Mouse (Mus musculus): Measurements from ENCODE around the gene Pank3.
A peak's percentile ranks its signal among the peaks of the same experiment; 100 is the strongest.
"Not testable (repeated sequence)": the region's sequence is repeated elsewhere in the genome, so short reads cannot be mapped to it uniquely, and the experiment has no call there.

The Pank3 gene

DNA sequence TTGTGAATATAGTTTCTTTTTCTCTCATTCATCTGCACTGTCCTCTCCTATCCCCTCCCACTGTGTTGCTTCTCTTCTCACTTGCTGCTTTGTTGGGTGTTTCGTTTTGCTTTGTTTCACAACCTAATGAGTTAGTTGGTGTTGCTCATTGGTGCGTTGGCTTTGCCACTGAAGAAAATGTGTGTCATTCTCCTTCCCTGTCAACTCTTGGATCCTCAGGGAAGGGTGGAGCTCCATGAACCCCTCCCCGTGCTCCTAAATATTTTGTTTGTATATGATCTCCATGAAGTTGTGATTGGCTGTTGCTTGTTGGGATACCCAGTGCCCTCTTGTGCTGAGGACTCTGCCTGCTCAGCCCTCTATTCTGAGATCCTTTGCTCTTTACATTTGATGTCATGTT lies 11.1 kb downstream of the Pank3 start:
- no peak for DNase-seq (ENCODE audit: low read depth)

DNA sequence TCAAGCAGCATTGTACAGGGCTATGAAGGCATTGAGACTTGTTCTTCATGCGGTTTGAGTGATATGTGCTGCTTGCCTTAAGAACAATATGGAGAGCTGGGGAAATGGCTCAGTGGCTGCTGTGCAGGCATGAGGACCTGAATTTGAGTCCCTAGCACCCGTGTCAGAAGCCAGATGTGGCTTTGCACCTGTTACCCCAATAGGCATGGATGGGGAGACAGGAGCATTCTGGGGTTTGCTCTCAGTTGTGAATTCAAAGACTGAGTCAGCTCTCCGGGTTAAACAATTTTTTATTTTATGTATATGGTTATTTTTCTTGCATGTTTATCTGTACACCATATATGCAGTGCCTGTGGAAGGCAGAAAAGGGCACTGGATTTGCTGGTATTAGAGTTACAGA lies 13.2 kb downstream of the Pank3 start:
- DNase-seq (ENCODE audit: low read depth), result no peak

DNA sequence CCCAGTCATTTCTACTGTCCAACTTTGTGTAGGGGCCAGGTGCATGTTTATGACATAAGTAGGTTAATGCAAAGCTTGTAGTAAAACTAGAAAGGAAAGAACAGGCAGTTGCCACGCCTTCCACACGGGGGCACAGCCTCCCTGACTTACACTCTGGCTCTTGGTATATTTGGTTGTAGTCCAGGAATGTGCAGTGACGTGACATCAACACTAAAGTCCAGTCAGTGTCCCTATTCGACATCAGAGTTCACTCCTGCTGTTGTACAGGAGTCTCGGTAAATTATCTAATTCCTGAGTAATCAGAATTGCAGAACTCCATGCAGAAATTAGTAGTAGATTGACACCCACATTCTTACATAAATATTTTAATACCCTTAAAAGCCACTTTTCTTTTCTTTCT lies 13.8 kb downstream of the Pank3 start:
- no peak for DNase-seq (ENCODE audit: low read depth)

DNA sequence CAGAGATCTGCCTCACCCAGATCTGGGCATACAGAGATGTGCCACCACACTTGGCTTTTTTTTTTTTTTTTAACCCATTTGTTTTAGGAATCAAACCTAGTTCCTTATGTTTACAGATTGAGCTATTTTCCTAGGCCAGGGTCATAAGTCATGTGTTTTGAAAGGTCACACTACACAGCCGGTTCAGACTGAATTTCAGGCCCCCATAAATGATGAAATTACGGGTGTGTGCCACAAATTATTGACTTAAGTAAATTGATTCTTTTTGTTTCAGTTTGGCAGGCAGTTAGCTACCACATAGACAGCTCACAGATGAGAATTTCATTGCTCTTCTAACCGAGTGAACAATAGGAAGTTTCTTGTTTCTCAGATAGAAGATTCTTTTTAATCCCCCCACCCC lies 14.7 kb downstream of the Pank3 start:
- DNase-seq (ENCODE audit: low read depth), result no peak

DNA sequence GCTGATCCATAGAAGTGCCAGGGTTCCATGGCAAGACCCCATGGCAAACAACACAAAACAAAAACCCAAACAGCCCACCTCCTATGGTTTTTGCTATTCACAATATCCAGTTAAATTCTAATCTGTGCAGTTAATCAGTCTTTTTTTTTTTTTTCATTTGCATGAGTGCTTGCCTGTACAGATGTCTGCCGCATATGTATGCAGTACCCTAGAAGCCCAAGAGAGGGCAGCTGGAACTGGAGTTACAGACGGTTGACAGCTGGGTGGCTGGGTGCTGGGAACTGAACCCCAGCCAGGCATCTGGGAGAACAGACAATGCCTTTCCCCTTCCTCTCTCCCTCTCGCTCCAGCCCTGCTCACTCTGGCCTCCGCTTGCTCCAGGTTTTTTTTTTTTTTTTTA lies 15.3 kb downstream of the Pank3 start:
- no peak for DNase-seq (ENCODE audit: low read depth)

DNA sequence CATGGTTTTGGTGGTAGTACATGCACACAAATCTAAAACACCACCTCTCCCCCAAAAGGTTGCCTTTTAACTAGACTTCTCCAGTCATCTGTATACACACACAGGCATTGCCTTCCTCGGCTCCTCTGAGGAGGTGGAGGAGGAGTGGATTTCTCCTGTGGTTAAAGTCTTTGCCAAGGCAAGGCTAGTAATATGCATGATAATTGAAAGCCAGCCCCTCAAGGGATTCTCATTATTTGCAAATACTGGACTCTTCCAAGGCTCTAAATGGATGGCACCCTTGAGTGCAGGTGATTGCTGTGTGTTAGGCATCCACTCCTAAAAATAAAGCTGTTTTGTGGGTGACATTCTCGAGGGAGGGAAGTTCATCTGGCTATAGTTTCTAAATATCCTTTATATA lies 19.2 kb downstream of the Pank3 start:
- DNase-seq (ENCODE audit: low read depth), result no peak

DNA sequence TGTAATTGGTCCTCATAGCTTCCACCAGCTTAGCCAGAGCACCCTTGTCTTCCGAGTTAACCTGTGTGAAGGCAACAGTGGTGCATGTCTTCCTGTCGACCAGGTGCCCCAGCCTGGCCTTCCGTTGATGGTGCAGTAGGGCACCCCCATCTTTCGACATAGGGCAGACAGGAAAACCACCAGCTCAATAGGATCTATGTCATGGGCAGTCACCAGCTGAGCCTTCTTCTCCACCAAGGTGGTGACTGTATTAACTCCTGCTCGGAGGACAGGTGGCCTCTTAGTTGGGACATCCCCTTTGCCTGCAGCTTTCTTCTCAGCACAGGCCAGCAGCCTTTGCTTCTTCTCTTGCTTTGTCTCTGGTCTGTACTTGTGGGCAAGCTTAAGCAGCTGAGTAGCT lies 23.5 kb downstream of the Pank3 start:
- DNase-seq (ENCODE audit: low read depth), result peak; percentile 18

DNA sequence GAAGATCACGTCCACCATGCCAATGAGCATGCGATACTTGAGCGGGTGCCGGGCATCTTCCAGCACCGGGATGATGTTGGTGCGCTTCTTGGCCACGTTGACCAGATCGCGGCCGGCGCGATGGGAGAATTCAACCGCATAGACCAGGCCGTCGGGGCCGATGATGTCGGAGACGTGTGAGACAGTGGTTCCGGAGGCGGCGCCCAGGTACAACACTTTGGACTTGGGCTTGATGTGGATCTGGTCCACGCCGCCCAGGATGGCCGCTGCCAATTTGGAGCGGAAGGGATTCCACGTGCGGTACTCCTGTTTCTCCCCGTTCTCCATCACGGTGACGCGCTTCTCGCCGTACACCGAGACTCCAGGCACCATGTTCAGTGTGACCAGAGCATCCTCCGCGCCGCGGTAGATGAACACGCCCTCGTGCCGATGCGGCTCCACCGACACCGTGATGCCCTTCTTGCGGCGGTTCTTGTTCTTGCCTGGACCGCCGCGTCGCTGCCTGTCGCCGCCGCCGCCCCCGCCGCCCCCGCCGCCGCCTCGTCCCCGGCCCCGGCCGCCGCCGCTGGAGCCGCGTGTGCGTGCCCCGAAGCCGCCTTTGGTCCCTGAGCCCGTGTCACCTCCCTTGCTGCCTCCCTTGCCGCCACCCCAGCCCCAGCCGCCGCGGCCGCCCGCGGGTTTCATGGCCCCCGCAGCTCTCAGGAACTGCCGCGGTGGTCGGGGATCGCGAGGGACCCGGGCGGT lies 28.6 kb downstream of the Pank3 start:
- no peak for DNase-seq (ENCODE audit: low read depth)

DNA sequence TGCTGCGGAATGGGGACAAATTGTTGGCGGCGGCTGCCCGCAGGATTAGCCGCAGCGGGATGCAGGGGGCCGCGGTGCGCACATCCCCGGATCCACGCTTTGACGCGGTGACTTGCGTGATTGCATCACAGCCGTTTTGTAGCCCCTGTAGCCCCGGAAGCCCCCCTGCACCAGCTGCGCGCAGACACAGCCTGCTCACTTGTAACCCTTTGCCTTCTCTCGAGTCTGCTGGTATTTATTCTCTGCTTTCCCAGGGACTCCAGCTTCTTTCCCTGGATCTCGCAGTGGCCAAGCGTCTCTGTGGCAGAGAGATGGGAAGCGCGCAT lies 29.2 kb downstream of the Pank3 start:
- DNase-seq (ENCODE audit: low read depth), result no peak

DNA sequence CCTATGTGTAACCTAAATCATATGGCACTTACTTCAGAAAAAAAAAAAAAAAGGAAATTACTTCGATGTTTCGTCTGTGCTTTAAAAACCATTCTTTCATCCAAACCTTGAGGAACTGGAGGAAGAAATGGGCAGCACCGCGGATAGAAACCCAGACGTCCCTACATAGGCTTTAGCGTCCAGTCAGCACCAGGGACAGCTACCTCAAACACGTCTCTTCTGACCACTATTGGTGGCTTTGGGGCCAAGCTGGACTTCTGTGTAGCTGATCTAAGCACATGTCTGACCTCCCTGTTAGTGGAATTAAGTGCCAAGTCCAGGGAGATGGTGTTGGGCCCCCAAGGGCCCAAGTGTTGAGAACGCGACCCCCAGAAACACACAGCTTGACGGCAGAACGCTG lies 29.6 kb downstream of the Pank3 start, which contains the start of gene Fbll1:
Gene Fbll1, minus strand, starts transcription at position 11 of the 400 bp plus-strand sequence.
- DNase-seq (ENCODE audit: low read depth), result peak; percentile 40

DNA sequence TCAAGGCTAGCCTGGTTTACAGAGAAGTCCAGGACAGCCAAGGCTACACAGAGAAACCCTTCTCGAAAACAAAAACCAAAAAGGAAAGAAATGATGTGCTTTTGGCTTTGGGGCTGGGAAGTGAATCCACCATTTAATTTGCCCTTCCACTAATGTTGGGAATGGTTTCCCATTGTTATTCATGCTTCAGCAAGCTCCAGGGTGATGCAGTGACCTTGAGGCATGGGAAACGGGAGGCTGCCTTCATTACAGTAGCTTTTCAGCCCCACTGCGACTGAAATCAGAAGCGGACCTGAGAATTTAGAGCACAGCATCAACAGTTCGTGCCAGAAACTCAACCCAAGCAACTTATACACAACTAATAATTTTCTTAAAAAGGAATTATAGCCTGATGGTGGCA lies 32.0 kb downstream of the Pank3 start:
- no peak for DNase-seq (ENCODE audit: low read depth)

DNA sequence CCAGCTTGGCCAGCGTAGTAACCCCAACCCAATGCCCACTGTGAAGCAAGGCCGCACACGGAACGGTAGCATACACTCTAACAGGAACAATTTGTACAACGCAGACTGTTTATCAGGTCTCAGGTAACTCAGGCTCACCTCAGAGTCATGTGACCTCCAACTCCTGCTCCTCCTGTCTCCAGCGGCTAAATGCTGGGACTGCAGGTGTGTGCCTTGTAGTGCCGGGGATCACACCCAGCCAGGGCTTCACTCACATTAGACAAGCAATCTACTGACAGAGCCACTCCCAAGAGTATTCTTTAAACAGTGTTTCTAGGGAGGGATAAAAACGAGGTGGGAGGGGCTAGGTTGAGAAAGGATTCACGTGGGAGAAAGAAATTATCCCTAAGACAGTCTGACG lies 42.2 kb downstream of the Pank3 start:
- DNase-seq (ENCODE audit: low read depth), result no peak

DNA sequence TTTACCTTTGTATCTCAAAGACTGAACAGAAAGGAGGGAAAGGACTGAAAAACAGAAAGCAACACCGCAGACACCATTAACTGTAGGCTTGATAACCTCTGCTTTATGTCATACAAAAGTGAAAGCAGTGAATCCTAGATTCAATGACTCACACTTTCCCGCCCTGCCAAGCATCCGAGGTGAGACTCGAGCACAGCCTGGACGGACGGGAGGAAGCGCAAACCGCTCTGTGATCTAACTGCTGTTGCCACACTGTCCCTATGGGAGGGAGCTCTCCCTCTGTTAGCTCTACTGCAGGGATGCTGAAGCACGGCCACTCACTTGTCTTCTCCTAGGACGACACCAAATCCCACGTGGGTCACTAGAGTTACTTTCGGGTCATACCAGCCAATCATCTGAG lies 47.0 kb downstream of the Pank3 start:
- DNase-seq (ENCODE audit: low read depth), result peak; percentile 54

DNA sequence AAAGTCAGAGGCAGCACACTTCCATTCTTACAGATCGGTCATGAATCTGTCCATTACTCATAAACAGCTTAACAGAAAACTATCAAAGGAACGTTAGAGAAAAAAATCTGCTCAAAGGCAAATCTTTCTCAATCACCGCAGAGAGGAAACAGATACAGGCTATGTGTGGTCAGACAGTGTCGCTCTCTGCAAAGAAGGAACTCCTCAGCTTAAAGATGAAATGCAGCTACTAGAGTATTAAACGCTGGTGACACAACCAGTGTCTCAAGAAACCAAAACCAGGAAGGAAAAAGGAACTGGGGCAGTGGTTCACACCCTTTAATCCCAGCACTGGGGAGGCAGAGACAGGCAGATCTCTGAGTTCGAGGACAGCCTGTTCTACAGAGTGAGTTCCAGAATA lies 58.4 kb downstream of the Pank3 start:
- peak; percentile 75 for DNase-seq (ENCODE audit: low read depth)

DNA sequence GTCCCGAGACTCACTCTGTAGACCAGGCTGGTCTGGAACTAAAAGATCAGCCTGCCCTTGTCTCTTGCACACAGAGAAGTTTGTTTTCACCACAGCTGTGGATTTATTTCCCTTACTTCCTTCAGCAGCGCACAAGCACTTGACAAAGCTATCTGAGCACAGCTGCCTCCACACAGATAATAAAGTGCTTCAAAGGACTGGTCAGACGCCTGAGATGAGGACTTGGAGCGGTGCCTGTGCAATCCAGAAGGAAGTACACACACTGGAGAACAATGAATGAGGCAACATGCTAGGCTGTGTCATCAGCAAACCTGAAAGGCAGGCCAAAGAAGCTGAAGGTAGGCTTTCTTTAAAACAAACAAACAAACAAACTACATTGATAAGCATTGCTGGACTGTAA lies 62.9 kb downstream of the Pank3 start:
- no peak for DNase-seq (ENCODE audit: low read depth)

DNA sequence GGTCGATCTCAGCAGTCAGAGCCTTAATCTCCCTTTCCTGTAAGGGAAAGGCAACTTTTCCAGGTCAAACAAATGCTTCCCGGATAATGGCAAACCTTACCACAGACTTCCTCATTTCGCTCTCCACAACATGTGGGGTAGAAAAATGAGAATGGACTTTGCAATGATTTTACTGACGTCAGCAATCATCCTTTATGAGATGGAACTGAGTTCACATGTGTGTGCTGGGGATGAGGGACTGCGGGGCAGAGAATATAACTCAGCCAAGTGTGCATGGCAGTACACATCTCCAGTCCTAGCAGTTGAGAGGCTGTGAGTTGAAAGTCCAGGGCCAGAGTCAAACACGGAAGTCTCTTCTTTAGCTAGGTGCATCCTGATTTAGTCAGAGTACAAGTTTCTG lies 64.0 kb downstream of the Pank3 start:
- DNase-seq (ENCODE audit: low read depth), result peak; percentile 31

DNA sequence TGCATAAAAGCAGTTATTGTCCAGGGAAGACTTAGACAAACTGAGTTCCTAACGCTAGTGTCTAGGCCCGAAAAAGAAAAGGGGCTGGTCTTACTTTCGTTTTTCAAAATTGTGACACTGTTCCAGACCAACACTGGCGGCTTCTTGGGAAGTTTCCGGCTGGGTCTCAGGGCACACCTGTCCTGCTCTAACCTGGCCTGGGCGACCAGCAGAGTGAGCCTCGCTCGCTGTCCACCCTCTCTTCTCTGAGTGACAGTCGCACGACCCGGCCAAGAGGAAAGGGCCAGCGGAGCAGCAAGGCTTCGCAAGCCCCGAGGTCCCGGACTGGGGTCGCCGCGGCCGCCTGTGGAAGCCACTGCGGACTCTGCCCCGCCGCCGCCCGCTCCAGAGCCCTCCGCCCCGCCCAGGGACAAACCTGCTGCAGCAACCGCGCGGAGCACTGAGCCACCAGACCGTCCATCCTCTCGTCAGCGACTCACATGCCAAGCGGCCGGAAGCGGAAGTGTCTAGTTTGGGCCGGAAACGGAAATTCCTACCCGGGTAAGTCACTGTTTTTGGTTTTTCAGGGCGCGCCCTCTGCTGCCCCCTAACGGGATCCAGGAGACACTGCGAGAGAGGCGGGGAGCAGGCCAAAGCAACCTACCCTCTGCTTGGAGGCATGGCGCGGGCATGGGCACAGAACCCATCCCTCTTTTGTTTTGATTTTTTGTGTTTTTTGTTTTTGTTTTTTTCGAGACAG lies 64.9 kb downstream of the Pank3 start, which contains the start of gene Rars:
Gene Rars, minus strand, starts transcription at position 485 of the 739 bp plus-strand sequence.
- peak; percentile 94 for DNase-seq (ENCODE audit: low read depth)

DNA sequence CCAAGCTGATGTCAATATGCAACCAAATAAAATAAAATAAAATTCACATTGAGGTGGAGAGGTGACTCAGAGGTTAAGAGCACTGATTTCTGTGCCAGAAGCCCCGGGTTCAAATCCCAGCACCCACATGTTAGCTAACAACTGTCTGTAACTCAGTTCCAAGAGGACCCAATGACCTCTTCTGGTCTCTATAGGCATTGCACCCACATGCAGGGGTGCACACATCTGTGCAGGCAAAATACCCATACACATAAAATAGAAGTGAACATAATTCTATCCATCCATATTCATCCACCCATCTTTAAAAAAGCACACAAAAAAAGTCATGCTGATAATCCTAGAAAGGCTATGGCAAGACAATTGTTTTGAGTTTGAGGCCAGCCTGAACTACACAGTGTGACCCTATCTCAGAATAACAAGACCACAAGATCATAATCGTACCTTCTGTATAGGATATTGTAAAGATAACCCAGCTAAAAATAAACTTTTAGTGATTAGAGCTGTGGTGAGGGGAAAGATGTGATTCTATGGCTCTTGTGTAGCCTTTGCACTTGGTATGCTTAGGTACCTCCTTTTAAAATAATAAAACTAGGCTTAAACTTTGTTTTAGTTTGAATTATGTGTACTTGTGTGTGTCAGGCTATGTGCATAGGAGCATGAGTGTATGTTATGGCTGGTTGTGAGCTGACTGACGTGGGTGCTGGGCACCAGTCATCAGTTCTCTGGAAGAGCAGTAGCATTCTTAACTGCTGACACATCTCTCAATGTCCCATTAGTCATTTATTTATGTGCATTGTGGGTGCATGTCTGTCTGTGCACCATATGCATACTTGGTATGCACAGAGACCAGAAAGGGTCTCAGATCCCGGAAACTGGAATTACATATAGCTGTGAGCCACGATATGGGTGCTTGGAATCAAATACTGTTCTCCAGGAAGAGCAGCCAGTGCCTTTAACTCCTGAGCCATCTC lies 68.2 kb downstream of the Pank3 start:
- peak; percentile 43 for DNase-seq (ENCODE audit: low read depth)

DNA sequence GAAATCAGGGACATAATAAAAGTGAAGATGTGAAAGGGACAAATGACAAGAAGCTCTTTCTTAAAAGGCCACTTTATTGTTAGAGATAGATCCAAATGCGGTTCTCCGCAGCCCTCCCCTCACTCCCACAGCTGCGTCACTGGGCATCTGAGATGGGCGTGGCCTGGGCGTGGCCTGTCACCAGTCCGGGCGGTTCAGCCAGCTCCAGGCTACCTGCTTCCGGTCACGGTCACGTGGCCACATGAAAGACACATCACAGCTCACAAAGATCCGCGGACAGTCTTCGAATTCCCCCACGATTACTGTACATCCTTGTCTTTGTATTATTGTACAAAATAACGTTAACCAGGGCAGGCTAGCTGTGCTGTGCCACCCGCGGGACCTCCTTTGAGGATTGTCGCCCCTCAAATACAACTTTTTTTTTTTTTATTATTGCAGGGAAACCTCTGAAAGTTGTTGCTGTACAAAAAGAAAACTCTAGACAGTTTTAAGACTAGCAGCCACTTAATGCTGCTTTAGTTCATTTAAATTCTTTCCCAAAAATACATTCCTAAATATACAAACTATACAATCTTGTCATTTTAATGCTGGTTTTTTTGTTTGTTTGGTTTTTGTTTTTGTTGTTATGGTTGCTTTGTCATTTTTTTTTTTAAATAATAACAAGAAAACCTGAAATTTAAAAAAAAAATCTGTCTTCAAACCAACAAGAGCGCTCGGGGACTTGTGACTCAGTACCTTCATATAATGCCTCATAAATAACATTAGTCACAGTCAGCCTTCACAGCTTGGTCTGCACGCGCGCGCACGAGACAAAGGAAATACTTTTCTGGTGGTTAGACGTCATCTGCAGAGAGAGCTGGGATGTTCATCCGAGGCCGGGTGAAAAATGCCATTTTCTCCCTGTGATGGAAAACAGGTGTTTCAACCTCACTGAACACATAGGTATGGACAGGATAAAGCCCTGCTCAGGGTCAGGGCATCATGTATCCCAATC lies 69.4 kb downstream of the Pank3 start:
- peak; percentile 95 for DNase-seq (ENCODE audit: low read depth)

DNA sequence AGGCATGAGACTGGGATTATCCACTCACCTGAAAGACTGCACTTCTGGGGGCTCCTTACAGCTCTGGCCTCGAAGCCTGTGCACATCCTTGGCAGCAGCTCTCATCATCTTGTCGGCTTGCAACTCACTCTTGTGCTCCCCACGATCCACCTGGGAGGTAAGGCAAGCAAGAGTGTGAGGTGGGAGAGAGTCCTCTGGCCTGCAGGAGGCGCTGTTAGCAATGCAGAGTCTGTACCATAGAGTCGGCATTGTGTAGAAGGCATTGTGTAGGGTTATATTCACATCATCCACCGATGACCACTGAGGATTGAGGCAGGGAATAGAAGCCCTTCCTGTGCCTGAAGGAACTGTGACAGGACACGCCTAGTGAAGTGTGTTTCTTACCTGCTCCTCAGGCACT lies 71.0 kb downstream of the Pank3 start:
- peak; percentile 54 for DNase-seq (ENCODE audit: low read depth)

DNA sequence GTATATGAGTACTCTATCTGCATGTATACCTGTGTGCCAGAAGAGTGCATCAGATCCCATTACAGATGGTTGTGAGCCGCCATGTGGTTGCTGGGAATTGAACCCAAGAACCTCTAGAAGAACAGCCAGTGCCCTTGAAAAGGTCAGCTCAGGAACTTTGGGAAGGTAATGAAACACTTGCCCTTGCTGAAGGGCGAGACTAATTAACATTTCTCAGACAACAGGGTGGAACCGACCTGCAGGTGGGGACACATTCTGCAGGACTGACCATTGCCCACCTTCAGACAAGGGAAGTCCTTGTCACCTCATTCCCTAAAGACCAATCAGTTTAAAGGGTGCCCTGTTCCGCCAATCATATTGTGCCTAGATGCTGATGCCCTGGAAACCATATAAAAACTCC lies 71.5 kb downstream of the Pank3 start:
- DNase-seq (ENCODE audit: low read depth), result not testable (repeated sequence)

Data from 416B (cell line).